Mouse (Mus musculus): ENCODE data around the gene Cfap298.

Cfap298 gene

GRCm38 (mm10) chr16:90911766-90912165, 23.1 kb downstream of the Cfap298 start:
- no peak for DNase-seq (ENCODE audit: low spot score in 2 of 2)

- no peak for DNase-seq (ENCODE audit: low spot score in 2 of 2)
Observed at GRCm38 (mm10) chr16:90910855-90911533, 23.9 kb downstream of the Cfap298 start.

DNA sequence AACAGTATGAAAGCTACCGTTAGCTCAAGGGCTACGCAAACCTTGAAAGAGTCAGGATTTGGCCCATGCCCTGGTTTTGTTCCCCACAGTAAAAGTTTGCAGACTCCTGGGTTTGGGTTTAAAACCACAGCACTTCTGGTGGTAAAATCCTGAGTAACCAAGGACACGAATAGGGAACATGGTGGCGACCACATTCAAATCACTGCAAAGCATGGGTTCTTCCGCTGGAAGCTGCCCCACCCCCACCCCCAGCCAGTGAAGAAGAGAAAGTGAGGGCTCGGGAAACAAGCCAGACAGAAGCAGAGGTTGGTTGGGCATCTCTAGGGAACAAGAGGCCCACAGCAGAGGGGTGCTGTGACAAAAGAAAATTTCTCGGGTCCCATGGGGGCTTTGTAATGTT, 27.7 kb downstream of the Cfap298 start:
- no peak for DNase-seq (ENCODE audit: low spot score in 2 of 2)

DNA sequence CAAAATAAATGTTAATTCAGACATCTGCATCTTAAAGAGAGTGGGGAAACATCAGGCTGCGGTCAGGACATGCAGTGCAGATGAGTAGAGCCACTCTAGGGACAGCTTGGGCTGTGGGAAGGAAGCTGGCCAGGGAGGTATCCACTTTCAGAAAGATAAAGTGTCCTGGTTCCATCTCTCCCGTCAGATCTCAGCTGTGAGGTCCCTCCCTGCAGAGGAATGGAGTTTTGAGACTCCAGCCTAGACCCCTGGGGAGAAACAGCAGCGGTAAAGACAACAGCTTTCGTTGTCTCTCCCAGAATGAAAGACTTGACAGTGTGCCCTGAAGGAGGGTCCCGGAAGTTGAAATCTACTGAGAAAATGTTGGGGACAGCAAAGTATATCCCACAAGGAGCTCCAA, 31.6 kb downstream of the Cfap298 start:
- DNase-seq (ENCODE audit: low spot score in 2 of 2): no peak

DNA sequence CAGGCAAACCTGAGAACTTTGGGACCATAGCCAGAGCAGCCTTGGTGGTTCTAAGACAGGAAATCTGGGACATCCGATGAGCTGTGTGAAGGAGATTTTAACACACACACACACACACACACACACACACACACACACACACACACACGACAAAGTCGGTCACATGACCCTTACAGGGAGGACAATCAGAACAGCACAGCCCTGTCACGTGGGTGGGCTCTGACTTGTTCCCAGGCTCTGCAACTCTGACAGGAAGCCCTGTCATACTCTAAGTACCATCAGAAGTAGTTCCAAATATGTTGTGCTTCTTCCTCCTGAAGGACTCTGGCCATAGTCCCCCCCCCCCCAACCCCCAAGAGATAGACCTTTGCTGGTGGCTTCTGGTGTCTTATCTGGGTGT, 33.5 kb downstream of the Cfap298 start:
- DNase-seq (ENCODE audit: low spot score in 2 of 2): no peak

DNA sequence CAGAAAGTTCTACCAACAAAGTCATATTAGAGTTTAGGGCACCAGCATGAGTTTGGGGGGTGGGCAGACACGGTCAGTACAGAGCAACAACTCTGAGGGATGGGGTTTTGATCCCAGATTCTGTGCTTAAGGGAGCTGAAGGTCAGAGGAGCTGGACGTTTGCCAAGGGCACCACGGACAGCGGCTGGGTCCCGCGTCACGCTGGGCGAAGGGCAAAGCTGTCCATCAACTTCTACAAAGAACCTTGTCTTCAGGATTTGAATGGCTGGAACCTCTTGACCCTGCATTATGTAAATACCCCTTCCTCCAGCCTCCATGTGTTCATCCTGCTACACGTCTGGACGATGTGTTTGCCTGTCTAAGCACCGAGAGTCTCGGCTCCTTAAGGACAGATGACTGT, 35.4 kb downstream of the Cfap298 start:
- DNase-seq (ENCODE audit: low spot score in 2 of 2): no peak

GRCm38 (mm10) chr16:90897651-90898050, 37.3 kb downstream of the Cfap298 start:
- DNase-seq (ENCODE audit: low spot score in 2 of 2): no peak

- DNase-seq (ENCODE audit: low spot score in 2 of 2): no peak
Observed at GRCm38 (mm10) chr16:90893792-90894191, 41.1 kb downstream of the Cfap298 start.

GRCm38 (mm10) chr16:90893019-90893418, 41.9 kb downstream of the Cfap298 start:
- no peak for DNase-seq (ENCODE audit: low spot score in 2 of 2)

GRCm38 (mm10) chr16:90892081-90892480, 42.8 kb downstream of the Cfap298 start:
- no peak for DNase-seq (ENCODE audit: low spot score in 2 of 2)

- no peak for DNase-seq (ENCODE audit: low spot score in 2 of 2)
Observed at GRCm38 (mm10) chr16:90891601-90892000, 43.3 kb downstream of the Cfap298 start.

GRCm38 (mm10) chr16:90890683-90891082, 44.2 kb downstream of the Cfap298 start:
- DNase-seq (ENCODE audit: low spot score in 2 of 2): no peak

DNA sequence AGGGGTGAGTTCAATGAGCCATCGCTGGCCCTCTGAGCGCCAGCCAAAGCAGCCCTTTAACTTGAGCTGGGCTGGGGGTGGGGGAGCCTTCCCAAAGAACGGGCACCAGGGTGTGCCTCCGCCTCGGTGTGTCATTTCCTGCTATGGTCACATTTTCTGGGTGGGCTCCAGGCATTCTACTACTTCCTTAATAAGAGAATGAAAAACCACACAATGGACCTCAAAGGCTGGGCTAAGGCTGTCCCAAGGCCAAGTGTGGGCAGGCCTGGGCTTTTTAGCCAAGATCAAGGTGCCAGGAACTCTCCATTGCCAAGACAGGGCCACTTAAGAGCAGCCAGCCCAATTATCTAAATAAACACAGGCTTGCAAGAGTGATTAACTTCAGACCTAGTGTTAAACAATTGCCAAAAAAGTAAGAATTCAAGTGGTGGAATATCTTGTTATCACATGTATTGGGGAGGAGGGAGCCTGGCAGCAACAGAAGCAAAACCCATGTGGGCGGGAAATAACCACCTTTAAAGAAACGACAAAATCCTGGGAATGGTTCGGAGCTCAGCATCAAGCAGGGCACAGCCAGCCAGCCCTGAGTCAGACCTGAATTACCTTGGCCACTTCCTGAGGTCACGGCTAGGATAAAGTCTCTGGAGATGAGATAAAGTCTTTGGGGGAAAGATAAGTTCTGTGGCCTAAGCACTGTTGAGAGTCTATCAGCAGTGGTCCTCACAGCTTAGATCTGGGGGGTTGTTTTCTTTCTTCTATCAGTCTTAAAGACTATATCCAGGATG, 48.9 kb downstream of the Cfap298 start:
- no peak for DNase-seq (ENCODE audit: low spot score in 2 of 2)

DNA sequence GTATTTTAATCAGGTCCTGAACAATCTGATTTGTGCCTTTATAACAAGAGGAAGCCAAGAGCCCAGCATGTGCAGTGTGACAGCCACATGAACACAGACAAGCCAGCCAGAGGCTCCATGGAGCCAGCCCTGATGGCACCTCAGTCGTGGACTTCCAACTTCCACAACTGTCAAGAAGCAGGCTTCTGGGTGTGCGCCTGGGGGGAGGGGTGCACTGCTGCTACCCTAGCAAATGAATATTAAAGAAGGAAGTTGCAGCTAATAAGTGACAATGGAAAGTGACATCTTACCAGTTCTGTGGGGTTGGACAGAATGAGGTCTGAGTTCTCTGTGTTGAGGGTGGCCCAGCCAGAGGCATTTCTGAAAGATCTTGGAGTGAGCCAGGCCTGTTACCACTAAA, 49.6 kb downstream of the Cfap298 start:
- DNase-seq (ENCODE audit: low spot score in 2 of 2): no peak

GRCm38 (mm10) chr16:90882501-90882977, 52.4 kb downstream of the Cfap298 start:
- DNase-seq (ENCODE audit: low spot score in 2 of 2): no peak

DNA sequence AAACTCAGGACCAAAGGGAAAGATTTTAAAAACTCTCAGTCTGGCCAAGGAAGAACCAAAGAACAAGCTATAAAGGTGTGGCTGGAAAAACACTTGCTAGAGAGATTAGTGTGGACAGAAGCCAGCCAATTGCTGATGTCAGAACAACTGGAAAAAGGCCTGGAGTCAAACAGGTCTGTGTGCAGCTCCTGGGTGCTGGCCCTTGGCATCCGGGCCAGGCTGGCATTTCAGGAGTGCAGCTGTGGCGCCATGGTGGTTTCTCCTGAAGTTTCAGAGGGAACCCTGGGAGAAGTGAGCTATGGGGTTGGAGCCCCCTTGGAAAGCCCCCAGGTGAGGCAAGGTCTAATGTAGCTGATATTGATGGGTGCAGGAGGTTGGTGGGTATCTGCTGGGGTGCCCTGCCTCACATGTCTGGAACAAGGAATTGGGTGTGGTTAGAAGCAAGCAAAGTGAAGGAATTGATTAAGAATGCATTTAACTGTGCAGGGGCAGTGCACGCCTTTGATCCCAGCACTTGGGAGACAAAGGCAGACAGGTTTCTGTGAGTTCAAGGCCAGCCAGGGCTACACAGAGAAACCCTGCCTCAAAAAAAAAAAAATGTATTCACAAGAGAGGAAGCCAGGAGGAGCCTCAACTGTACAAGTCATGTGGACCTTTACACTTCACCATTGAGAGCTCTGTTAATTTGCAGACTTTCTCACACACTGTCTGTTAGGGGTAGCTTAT, 56.6 kb downstream of the Cfap298 start:
- no peak for DNase-seq (ENCODE audit: low spot score in 2 of 2)

Measured in natural killer cell, adult 2 months (primary cell).